Comparison of ENCODE assay signal across 23 mouse cellular contexts in the genomic region with DNA sequence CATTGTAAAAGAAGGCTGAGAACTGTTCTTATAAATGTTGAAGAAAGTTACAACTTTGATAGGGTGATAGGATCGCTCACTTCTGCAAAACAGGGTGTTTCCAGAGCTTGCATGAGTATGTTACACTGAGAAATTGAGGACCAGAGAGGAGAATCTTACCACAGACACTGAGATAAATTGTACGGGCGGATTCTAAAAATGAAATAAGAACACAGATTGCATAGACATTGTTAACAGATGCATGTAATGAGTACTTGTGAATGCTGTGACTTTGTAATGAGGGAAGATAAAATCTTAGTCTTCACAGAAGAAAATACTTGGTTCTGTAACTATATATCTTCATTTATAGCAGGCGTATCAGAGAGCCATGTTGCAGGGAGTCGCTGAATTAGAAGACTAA.
A peak's percentile ranks its signal among the peaks of the same experiment; 100 is the strongest.
DNase-seq lines count a peak whose midpoint lies in the region; ATAC-seq lines count a peak whose summit lies in the region.
"Had no signal": no experiment of that assay in that cellular context is flagged by ENCODE, and none has a peak within 500 bp of the region (broad histone marks: within the 10 kb centered on the region; RNA-seq: fewer than 3 reads in every experiment).

No protein-coding gene starts in this region.

- DNase-seq in frontal cortex, postnatal 14 days (ENCODE audit: low spot score in 2 of 2) = no peak
- peak; percentile 30 for DNase-seq in layer of hippocampus, adult 9-10 months (ENCODE audit: low spot score)
- DNase-seq in layer of hippocampus, postnatal 10 days (ENCODE audit: low spot score in 2 of 2) = no peak
- peak; percentile 66 for DNase-seq in midbrain, embryonic 11.5 days (ENCODE audit: low spot score, missing footprints)
- DNase-seq in midbrain, embryonic 14.5 days = no peak
- DNase-seq in telencephalon, adult 2 months (ENCODE audit: low read depth, low spot score) = peak; percentile 64
- no peak for DNase-seq in cerebellum, adult 11 months
- DNase-seq: adrenal gland, adult 2 months; adrenal gland, postnatal 10 days; adrenal gland, postnatal 25 days; cerebellum, adult 18-20 months; cerebellum, adult 8-10 months; cerebellum, adult 9-11 months; cerebellum, postnatal 14 days; cerebellum, postnatal 36 days; embryo, embryonic 11 days had no signal

- WGBS in midbrain, embryonic 11.5 days = 96% methylated on average over 5 of the region's 5 CpGs
- WGBS in midbrain, embryonic 14.5 days = 96% methylated on average over 5 of the region's 5 CpGs

- H3K9ac ChIP-seq in midbrain, embryonic 11.5 days (ENCODE audit: low read length) = no peak overlapping the region
- no peak overlapping the region for H3K9ac ChIP-seq in midbrain, embryonic 14.5 days (replicated peaks; ENCODE audit: low read length)
- H3K9ac ChIP-seq: embryonic facial prominence, embryonic 13.5 days; embryonic facial prominence, embryonic 15.5 days; forebrain, embryonic 13.5 days; forebrain, embryonic 15.5 days had no signal

- no peak overlapping the region for H3K4me2 ChIP-seq in midbrain, embryonic 11.5 days
- no peak overlapping the region for H3K4me2 ChIP-seq in midbrain, embryonic 14.5 days (ENCODE audit: low read length)
- H3K4me2 ChIP-seq: embryonic facial prominence, embryonic 13.5 days; embryonic facial prominence, embryonic 15.5 days; forebrain, embryonic 13.5 days; forebrain, embryonic 15.5 days had no signal

- H3K4me3 ChIP-seq in midbrain, embryonic 11.5 days (ENCODE audit: low read depth, low read length) = no peak overlapping the region
- H3K4me3 ChIP-seq in midbrain, embryonic 14.5 days (replicated peaks; ENCODE audit: low read depth, low read length) = no peak overlapping the region
- H3K4me3 ChIP-seq: embryonic facial prominence, embryonic 13.5 days; embryonic facial prominence, embryonic 15.5 days; erythroblast, embryonic 14.5 days; forebrain, embryonic 10.5 days; forebrain, embryonic 13.5 days; forebrain, embryonic 15.5 days had no signal

- no peaks in the 10 kb centered on the region for H3K27me3 ChIP-seq in midbrain, embryonic 11.5 days (ENCODE audit: control insufficient read depth, insufficient read depth, low read length)
- no peaks in the 10 kb centered on the region for H3K27me3 ChIP-seq in midbrain, embryonic 14.5 days (ENCODE audit: control insufficient read depth, insufficient read depth, low read length)
- H3K27me3 ChIP-seq: embryonic facial prominence, embryonic 13.5 days; embryonic facial prominence, embryonic 15.5 days; forebrain, embryonic 13.5 days; forebrain, embryonic 15.5 days had no signal

- H3K36me3 ChIP-seq in midbrain, embryonic 11.5 days (ENCODE audit: control insufficient read depth, insufficient read depth, low read length) = no peaks in the 10 kb centered on the region
- H3K36me3 ChIP-seq in midbrain, embryonic 14.5 days (ENCODE audit: control insufficient read depth, insufficient read depth, low read length) = peaks cover 4% of the 10 kb centered on the region; the same call in 1 of the 2 replicates
- H3K36me3 ChIP-seq: embryonic facial prominence, embryonic 13.5 days; embryonic facial prominence, embryonic 15.5 days; forebrain, embryonic 10.5 days had no signal

- H3K4me1 ChIP-seq in midbrain, embryonic 11.5 days (ENCODE audit: control insufficient read depth, insufficient read depth, low read length) = no peaks in the 10 kb centered on the region
- H3K4me1 ChIP-seq in midbrain, embryonic 14.5 days (ENCODE audit: control insufficient read depth, insufficient read depth, low read length) = peaks cover 8% of the 10 kb centered on the region
- H3K4me1 ChIP-seq: embryonic facial prominence, embryonic 15.5 days had no signal

- H3K9me3 ChIP-seq in midbrain, embryonic 11.5 days (ENCODE audit: control insufficient read depth, low read length) = no peaks in the 10 kb centered on the region
- no peaks in the 10 kb centered on the region for H3K9me3 ChIP-seq in midbrain, embryonic 14.5 days (ENCODE audit: control insufficient read depth, low read length)
- H3K9me3 ChIP-seq: embryonic facial prominence, embryonic 13.5 days; embryonic facial prominence, embryonic 15.5 days; forebrain, embryonic 10.5 days; forebrain, embryonic 13.5 days; forebrain, embryonic 15.5 days had no signal

- H3K27ac ChIP-seq in midbrain, embryonic 11.5 days (ENCODE audit: low read depth, low read length) = no peak overlapping the region
- H3K27ac ChIP-seq in midbrain, embryonic 14.5 days (replicated peaks; ENCODE audit: low read depth, low read length) = no peak overlapping the region
- H3K27ac ChIP-seq: embryonic facial prominence, embryonic 13.5 days; embryonic facial prominence, embryonic 15.5 days; forebrain, embryonic 10.5 days; forebrain, embryonic 13.5 days; forebrain, embryonic 15.5 days had no signal

- peak; percentile 72 for ATAC-seq in frontal cortex, adult (ENCODE audit: low TSS enrichment)
- no peak for ATAC-seq in midbrain, embryonic 11.5 days (ENCODE audit: low FRiP score)
- no peak for ATAC-seq in midbrain, embryonic 14.5 days (ENCODE audit: low FRiP score, low TSS enrichment)
- ATAC-seq: forebrain, embryonic 13.5 days; forebrain, embryonic 15.5 days had no signal

Comparison
In these comparisons a context has a peak if more than half of its experiments do, and no peak if none do; other contexts are left out.
1. DNase-seq: peak in layer of hippocampus, adult 9-10 months (single experiment), midbrain, embryonic 11.5 days (single experiment) and telencephalon, adult 2 months (single experiment); none in frontal cortex, postnatal 14 days (0 of 2), layer of hippocampus, postnatal 10 days (0 of 2), midbrain, embryonic 14.5 days (single experiment) and cerebellum, adult 11 months (single experiment).